Mouse (Mus musculus) heart, adult 11 months (tissue): Measurements from ENCODE around the gene Myo9a.

ENCODE experiments used
- DNase-seq: peaks from one replicate; pipeline ENCODE4 v3.0.0; 2022

Myo9a gene

DNA sequence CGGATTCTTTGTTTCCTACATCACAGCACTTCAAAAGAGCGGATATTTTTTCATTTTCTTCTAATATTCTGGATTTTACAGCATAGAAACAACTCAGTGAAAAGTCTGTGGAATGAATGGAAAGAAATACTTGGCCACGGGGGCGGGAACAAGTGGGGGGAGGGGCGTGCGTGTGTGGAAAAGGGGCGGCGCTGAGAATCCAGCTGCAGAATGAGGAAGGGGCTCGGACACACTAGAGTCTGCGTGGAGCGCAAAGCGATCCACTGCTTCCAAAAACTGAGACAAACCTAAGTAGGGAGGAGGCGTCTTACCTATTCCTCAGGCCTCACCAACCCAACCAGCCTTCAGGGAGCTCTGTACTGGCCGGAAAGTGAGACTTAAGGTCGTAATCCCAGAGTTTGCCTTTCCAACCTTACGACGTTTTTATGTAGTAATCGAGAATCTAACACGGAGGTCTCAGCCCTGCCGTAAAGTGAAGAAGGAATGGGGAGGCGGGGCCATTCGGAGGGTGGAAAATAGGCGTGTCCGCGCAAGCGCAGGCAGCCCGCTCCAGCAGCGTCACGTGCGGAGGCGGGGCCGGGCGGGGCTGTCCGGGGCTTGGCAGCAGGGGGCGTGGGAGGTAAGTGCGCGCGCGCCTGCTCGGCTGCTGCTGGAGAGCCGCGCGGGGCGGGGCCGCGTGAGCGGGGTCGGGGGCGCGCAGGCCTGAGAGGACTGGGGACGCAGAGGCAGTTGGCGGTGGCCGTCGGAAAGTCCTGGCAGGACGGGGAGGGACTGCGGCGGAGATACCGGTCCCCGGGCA lies at the start of gene Myo9a, which contains the start of gene Senp8:
TSS of gene Myo9a (plus strand) at position 630 of the 799 bp plus-strand sequence.
TSS of gene Senp8 (minus strand) at position 444 of the 799 bp plus-strand sequence.
- peak; percentile 100 for DNase-seq

DNA sequence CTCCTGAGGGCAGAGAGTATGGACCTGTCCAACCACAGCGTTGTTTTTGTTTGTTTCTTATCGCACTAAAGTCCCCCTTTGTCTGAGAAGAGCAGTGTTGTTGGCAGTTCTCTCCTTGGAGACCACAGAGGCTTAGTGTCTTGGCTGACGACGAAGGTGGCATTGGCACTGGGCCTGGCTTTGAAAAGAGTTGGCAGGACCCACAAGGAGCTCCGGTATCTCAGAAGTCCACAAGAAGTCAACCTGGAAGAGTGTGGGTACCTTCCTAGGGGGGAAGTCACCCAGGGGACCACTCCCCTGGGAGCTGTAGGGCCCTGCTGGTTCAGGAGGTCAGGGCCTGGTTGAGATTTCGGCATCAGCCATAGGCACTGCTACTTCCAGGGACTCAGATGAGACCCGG lies 49.6 kb upstream of the Myo9a start:
- DNase-seq = no peak

DNA sequence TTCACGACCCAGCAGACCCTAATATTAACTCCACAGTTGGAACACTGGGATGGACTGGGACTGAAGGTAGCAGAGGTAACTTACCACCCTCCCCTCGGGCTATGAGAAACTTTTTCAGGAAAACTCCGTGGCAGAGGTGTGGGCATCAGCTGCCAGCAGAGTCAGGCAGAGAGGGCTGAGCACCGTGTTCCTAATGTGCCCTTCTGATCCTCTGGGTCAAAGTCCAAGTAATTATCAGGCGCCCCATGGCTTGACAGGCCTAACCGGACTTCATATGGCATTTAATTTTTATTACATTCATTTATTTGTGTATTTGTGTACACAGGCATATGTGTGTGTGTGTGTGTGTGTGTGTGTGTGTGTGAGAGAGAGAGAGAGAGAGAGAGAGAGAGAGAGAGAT lies 47.6 kb upstream of the Myo9a start:
- no peak for DNase-seq

DNA sequence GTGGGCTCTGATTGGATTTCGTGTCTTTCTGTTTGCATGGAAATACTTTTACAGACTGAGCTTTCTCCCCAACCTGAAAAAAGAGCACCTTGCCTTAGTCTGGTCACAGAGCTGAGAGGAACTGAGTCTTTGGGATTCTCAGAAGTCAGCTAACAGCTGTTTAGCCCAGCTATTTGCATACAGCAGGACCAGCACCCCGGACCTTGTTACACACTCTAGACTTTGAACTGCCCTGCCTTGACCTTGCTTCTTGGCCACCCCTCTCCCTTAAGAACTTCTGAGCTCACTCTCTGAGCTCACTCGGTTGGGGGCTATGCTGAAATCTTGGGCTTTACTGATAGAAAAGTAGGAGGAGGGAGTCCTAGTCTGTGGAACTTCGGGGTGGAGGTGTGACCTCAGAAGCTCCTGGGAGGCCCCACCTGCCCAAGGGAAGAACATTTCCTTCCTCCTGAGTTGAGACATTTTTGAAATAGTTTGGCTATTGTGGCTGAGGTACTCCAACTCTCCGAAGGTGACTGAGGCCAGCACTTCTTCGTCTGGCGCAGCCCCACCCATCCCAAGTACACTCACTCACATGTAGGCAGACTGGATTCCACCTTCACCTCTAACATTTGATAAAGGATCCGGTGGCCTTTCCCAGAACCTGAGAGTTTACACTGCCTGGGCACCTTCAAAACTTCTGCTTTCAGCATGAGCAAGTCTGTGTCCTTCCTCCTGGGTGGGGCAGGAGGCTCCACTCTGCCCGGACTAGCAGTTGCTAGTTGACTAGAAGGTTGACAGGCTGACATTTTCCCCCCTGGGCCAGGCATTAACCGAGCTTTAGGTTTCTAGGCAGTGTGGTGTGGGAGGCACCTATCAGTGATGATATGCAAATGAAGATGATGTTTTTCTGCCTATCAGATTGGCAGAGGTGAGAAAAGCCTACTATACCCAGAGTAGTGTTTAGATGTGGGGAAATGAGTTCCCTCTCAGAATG lies 43.6 kb upstream of the Myo9a start:
- no peak for DNase-seq

DNA sequence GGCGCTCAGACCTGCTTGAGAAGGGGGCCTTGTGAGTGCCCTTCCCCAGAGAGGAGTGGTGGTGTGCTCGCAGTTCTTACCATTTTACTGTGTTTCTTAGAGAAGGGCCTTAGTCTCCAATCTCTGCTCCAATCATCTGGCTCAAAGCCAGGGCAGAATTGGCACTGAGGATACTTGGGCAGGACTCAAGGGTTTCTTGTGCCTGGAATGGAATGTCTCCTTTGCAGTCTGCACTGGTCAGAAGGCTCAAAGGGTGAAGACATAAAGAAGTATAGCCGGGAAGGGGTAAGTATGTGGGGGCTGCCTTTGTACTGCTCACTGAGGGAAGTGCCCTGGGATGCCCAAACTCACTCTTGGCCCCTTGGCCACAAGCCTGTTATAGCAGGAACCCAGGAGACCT lies 41.5 kb upstream of the Myo9a start:
- DNase-seq = no peak

DNA sequence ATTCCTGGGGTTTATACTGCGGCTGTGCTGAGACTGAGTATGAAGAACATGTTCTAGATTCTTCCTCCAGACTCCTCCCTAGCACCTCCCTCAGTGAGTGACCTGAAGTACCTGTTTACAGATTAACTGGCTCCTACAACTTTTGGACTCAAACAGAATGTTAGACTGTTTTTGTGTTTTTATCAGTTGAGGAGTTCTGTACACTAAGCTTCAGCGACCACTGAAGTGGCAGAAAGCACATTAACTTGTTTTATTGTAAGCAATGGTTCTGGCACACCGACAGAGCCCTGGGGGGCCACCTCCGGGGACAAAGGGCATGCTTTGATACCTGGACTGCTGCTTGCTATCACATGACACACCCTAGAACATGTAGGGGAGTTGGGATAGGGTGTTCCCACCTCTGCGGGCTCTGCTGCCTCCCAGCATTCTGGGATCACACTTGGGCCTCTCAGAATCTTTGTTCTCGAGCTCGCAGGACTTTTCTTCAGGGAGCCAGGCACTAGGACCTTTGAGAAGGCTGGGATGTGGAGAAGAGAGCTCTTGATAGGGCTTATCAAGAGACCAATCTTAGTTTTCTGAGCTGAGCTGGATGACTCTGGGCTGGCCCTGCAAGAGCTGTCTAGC lies 34.3 kb upstream of the Myo9a start:
- no peak for DNase-seq

DNA sequence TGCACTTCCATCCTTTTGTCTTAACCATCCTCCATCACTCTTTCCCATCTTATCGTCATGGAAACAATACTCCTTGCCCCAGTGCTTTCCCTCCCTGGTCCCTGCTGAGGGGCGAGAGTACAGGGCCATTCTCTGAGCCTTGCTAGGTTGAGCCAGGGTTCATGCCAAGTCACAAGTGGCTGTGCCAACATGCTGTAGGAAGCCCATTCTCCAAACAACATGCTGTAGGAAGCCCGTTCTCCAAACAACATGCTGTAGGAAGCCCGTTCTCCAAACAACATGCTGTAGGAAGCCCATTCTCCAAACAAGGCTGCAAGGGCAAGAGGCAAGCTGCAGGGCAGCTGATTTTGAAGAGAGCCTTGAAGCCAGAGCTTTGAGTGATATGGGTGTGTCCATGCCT lies 32.5 kb upstream of the Myo9a start:
- no peak for DNase-seq

DNA sequence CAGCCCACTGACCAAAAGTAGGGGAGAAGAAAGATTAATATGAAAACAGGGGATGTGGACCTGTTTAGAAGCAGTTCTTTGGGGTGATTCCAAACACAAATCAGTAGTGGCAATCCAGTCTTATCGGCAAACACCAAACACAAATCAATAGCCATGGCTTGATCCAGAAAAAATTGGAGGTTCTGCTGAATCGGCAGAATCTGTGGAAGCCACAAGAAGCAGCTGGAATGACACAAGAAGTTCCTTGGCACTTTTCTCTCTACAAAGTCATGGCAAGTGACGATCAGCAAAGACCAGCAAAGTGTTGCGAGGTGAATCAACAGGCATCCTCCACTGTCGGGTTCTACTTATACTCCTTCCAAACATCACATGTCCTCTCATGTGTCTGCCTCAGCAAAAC lies 29.6 kb upstream of the Myo9a start:
- no peak for DNase-seq

DNA sequence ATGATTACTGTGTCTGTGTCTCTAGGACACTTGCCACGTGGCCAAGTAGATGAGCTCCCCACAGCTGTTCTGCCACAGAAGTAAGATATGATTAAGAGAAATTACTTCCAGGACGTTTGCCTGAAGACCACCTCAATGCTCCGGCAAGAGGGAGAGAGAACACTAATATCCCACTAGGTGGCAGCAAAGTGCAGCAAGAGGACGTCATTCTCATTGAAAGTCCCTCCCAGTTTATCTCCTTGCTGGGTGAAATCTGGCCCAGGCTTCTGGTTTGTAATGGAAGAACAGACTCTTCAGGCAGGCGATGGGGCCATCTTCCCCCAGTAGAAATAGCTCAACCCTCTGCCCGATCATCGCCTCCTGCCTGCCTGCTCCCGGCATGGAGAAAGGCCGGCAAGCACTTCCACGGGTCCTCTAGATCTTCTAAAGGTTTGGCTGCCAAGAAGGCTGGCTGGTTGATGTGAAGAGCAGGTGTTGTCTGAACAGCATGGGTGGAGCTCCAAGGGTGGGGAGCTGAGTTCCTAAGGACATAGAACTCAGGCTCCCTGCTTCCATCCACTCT lies 27.5 kb upstream of the Myo9a start:
- peak; percentile 96 for DNase-seq

DNA sequence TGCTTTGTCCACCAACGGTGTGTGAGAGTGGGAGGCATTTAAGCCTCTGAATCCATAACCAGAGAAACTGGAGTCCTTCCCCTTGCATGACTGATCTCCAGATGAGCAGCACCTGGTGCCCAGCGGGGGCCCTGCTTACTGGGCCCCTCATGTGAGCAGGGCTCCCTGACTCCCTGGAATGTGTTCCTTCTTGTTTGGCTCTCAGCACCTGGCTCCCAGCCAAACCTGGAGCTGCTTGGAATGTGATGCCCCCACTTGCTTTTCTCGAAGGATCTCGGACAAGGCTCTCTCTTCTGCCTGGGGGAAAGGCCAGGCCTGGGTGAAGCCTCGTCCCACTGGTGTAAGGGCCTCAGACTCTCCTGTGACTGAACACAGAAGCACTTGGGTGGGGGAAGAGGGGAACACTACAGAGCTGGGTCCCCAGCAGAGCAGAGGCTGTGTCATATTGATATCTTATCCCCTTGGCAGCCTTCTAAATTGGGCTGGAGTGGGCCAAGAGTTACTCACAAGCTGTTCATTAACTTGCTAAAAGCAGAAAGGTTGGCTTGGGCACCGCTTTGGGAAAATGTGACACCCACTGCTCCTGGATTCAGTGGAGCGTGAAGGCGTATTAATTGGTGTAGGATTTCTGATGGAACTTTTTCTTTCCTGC lies 26.8 kb upstream of the Myo9a start:
- peak; percentile 78 for DNase-seq

DNA sequence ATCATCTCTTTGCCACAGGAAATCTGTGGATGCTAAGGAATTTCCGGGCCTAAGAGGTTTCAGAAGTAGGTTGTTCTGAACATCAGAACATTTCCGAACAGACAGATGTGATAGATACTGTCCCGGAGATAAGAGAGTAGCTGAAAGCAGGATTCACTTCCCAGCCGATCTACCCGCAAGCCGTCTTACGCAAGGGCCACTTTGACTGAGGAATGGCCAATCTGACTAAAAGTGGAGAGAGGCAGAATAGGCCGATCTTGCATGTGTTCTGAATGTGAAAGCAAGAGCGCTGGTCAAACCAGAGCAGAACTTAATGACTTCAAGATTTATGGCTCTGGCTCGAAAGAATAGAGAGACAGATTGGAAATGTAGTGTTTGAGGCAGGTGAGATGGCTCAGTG lies 25.2 kb upstream of the Myo9a start:
- DNase-seq = peak; percentile 81

DNA sequence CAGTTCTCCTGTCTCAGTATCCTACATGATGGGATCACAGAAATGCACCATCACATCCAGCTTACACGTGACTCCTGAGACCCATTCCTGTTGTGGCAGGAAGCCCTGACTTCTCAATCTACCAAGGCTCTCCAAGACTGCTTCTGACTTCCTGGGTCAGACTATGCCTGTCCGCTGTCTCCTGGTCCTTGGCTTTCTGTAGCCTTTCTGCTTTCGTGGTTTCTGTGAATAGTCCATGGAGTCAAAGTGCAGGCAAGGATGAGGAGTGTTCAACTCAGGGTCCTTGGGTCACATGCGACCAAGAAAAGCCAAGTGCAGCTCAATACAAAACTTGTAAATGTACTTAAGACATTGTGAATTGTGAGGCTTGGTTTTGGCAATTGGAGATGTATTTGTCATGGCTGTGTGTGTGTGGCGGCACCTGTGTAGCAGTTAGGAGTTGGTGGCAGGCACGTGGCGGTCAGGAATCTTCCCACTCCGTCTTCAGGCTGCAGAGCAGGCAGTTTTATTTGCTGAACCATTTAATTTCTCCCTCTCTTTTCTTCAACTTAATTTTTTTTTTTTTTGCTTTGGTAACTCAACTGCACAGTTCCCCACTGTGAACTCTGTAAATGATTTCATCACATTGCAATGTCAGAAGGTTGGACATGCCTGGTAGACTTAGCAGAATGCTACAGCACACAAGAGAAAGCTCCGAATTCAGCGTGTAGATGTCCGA lies 23.0 kb upstream of the Myo9a start:
- no peak for DNase-seq

DNA sequence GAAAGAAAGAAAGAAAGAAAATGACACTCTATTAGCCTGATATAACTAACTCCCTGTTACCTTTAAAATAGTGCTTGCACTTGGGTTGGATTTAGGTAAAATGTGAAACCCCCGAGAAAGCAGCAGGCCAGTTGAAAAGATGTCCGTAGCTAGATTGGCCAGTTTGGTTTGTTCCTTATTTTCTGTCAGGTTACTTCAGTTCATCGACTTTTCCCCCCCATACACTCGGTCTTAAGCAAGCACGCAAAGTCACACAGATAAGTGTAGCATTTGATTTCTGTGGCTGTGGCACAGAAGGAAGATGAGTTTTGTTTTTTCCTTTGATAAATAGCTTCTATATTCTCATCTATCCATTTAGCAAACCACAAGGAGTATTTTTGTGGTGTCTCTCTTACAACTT lies 19.6 kb upstream of the Myo9a start:
- no peak for DNase-seq

DNA sequence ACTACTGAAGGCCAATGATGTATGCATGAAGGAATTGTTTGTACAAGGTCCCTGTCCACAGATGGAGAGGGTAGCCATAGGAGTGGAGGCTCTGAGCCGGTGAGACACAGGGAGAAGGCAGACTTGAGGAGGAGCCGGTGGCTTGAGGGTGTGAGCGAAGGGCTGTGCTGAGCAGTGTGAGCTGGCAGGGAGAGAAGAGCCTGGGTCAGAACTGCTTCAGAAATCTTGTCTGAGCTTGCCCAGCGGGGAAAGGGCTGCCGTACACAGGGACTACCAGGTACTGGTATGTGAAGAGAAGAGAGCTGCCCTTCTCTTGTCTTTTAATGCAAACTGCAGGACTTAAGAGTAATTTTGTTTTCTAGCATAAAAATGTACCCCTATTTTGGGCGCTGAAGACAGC lies 17.6 kb upstream of the Myo9a start:
- DNase-seq = no peak

DNA sequence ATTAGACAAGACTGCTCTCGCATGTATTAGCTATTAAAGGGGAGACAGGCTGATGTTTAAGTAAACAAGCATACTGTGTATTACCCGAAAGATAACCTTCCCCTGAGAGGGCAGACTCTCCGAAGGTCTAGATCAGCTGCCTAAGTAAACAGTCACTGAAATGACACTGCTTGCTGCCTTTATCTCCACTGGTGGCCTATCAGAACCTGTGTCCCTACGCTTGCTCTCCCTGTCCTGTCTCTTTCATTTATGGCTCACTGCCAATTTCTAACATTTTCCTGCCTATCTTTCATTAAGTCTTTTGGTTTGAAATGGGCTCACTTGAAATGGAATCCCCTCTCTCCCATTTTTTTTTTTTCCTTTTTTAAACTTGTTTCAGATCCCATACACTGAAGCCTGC lies 15.3 kb upstream of the Myo9a start:
- DNase-seq = no peak

DNA sequence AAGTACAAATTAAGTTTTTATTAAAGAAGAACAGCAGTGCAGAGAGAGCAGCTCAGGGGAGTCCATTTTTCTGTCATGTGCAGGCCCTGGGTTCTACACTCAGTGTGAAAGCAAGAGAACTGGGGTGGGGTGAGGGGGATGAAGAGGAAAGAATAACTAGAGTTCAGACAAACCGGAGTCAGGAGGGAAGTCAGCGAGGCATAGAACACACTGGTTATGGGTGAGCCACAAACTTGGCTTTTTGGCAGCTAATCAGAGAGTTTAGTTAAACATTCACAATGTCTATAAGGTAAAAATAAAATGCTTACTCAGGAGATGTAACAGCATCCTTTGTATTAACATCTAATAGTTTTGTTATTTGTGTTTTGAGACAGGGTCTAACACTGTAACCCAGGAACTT lies 10.1 kb upstream of the Myo9a start:
- peak; percentile 48 for DNase-seq

DNA sequence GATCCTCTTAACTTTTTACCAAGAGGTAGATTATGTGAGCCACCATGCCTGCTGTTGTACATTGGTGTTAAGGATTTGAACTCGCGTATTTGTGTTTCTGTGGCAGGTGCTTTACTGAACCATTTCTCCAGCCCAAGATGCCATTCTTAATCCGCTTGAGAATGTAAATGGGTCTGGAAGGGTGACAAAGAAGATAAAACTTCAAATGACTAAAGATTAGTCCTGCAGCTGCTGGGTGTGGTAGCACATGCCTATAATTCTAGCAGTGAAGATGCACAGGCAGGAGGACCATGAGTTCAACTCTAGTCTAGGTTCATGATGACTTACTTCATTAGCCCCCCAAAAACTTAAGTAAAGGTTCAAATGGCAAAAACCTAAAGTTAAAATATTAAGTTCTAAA lies 6.8 kb upstream of the Myo9a start:
- peak; percentile 65 for DNase-seq

DNA sequence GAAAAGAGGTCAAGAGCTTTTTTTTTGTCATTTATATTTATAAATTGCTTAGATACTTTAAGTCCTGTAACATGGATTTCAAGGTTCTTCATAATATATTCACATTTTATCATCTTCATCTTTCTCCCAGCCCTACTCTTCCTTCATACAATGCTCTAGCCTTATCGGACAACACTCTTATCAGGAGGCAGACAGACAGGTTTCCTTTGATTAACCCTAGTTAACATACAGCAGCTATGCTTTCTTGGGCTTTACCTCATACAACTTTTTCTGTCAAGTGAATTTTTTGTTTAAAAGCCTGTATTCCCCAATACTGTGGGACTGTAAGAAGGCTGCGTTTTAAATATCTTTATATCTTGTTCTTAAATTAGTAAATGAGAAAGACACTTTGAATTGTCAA lies 2.3 kb upstream of the Myo9a start:
- no peak for DNase-seq

DNA sequence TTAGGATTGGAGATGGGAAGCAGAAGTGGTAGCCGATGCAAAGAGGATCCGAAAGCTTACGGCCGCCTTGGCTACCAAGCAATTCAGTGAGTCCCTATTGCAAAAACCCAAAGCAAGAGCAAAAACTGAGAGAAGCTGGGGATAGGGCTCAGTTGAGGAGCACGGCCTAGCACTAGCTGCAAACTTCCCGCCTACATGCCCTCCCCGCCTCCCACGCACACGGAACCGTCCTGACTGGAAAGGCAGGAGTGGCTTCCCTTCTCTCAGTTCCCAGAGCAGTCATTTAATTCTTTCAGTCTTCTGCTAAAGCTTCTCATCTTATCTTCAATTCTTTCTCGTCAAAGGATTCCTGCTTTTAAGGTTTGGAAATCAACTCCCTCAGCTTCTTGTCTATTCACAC lies 1.7 kb upstream of the Myo9a start:
- peak; percentile 90 for DNase-seq

DNA sequence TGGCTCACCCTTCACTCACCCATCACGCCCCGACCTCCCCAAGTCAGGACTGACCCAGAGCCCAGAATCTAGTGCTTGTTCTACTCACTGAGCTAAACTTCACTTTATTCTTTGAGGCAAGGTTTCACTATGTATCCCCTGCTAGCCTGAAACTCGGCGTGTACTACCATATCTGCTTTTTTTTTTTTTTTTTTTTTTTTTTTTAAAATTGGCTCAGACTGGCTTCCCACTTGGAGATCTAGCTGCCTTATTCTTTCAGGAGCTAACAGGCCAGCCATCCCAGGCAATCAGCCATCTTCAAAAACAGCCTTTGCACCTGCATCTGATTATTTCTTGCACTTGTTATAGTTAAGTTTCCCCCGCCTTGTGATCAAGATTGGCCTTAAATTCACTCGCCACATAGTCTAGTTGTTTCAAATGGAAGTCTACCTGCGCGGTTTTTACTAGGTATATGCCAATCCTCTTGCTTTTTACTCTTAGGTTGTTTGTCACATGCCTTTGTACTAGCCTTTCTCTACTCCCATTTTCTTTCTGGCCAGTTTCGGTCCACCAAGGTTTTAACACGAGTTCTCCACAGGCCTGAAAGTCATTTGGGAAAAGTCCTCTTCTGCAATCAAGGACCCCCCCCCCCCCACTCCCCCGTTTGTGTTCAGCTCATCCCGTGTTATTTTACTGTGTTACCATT lies 973 bp upstream of the Myo9a start:
- peak; percentile 73 for DNase-seq

DNA sequence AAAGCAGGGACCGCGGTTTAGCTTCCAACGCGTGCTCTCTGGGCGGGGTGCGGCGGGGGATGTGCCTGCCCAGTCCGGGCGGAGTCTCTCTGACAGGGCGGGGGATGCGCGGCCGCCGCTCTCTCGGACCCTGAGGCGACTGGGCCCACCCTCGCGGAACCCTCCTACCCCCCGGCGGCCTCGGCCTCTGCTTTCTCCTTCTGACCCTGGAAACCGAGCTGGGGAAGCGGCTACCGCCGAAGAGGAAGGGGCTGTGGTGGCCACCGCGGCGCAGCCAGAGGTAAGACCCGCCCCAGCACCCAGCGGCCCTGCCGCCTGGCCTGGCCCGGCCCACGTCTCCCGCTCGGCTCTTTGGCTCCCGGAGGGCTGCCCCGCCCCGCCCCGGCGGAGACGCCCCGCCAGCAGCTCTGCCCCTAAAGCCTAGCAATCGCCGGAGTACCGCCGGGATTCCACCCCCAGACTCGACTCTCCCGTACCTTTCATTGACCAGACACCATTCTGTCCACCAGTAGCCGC lies 428 bp downstream of the Myo9a start:
- peak; percentile 99 for DNase-seq
